Mouse (Mus musculus): ENCODE measurements around the gene Cd55b. TPM values are rescaled to one million over a fixed set of nuclear protein-coding genes. Genes with fewer than 3 reads are reported as not detected.

Gene Cd55b
- polyA plus RNA-seq (2014; fragmentation: Illumina TruSeq; extraction: RNeasy Lipid Tissue Mini Kit (QIAGEN cat#74804); ENCODE audit: low read depth, low replicate concordance), result 888 TPM

DNA sequence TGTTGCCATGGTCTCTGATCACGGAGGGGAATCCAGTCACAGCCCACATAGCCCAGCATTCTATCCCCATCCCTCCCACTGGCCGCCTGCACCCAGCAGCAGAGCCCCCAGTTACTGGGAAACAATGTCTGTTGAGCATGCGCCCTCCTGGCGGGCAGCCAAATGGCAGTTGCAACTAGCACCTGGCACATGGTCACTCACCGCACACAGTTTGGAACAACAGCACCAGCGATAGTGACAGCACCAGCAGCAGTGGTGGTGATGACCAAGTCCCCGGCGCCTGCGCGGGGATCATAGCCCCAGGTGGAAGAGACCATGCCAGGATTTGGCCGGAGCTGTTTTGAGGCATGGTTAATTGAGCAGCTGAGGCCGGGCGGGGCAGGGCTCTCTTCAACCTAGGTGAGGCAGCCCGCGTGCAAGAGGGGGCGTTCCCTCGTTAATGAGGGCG, at the start of gene Cd55b:
Gene Cd55b, minus strand, starts transcription at position 346 of the 448 bp plus-strand sequence.

DNA sequence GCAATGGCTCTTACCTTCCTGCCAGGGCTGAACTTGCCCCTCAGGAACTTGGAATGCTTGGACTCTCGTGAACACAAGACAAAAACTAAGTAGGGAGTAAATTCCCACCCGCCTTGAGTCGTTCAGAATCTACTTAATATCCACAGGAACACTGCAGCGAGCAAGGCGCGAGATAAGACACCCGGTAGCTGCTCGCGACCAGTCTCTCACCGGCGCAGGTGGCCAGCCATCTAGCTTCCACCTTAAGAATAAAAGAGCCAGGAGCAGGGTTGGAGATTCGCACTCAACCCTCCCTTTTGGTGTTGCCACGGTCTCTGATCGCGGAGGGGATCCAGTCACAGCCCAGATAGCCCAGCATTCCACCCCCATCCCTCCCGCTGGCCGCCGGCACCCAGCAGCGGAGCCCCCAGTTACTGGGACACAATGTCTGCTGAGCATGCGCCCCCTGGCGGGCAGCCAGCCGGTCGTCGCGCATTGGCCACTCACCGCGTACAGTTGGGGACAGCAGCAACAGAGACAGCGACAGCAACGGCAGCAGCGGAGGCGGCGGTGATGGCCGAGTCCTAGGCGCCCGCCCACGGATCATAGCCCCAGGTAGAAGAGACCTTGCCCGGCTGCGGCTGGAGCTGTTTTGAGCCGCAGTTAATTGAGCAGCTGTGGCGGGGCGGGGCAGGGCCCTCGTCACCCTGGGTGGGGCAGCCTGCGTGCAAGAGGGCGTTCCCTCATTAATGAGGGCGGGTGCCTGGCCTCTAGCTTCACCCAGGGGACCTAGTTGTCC, 39.5 kb upstream of the Cd55b start, which contains the start of gene Cd55:
Gene Cd55, minus strand, starts transcription at position 661 of the 778 bp plus-strand sequence.

Other genes with a start within 250 kb of the Cd55b start
- gene Cd55, start 39.7 kb upstream of the Cd55b start, polyA plus RNA-seq (2014; fragmentation: Illumina TruSeq; extraction: RNeasy Lipid Tissue Mini Kit (QIAGEN cat#74804); ENCODE audit: low read depth, low replicate concordance), result 79.1 TPM
- gene Zp3r, start 206.6 kb upstream of the Cd55b start, polyA plus RNA-seq (2014; fragmentation: Illumina TruSeq; extraction: RNeasy Lipid Tissue Mini Kit (QIAGEN cat#74804); ENCODE audit: low read depth, low replicate concordance), result 239 TPM
- gene C4bp, start 238.6 kb upstream of the Cd55b start, polyA plus RNA-seq (2014; fragmentation: Illumina TruSeq; extraction: RNeasy Lipid Tissue Mini Kit (QIAGEN cat#74804); ENCODE audit: low read depth, low replicate concordance), result 0.25 TPM

Data from testis, adult 10 weeks (tissue).